In genomic region chr2:46251562-46251961, GRCm38 (mm10) we compare ENCODE assay signal across 14 mouse cellular contexts.
"Had no signal": no experiment of that assay in that cellular context is flagged by ENCODE, and none has a peak within 500 bp of the region (broad histone marks: within the 10 kb centered on the region; RNA-seq: fewer than 3 reads in every experiment).

No protein-coding gene starts in this region.

- H3K27ac ChIP-seq: limb, embryonic 12.5 days; liver, embryonic 15.5 days; macrophage; midbrain, embryonic 13.5 days; neural tube, embryonic 15.5 days had no signal

- ATAC-seq: lung, postnatal 0 days; midbrain, embryonic 13.5 days had no signal

- H3K36me3 ChIP-seq: limb, embryonic 12.5 days; liver, embryonic 15.5 days; midbrain, embryonic 13.5 days; neural tube, embryonic 15.5 days had no signal

- H3K9ac ChIP-seq: limb, embryonic 12.5 days; liver, embryonic 15.5 days; midbrain, embryonic 13.5 days; neural tube, embryonic 15.5 days had no signal

- DNase-seq: kidney, adult 8-10 months; kidney, postnatal 36 days; layer of hippocampus, adult 9-11 months; liver; lung, adult 2 months; thymus, adult 18-20 months; thymus, postnatal 14 days had no signal

- H3K27me3 ChIP-seq: limb, embryonic 12.5 days; liver, embryonic 15.5 days; midbrain, embryonic 13.5 days; neural tube, embryonic 15.5 days had no signal

- H3K4me3 ChIP-seq: limb, embryonic 12.5 days; liver, embryonic 15.5 days; midbrain, embryonic 13.5 days; myocyte; neural tube, embryonic 15.5 days had no signal

- H3K9me3 ChIP-seq: limb, embryonic 12.5 days; liver, embryonic 15.5 days; midbrain, embryonic 13.5 days; neural tube, embryonic 15.5 days had no signal

- H3K4me1 ChIP-seq: limb, embryonic 12.5 days; liver, embryonic 15.5 days; midbrain, embryonic 13.5 days; neural tube, embryonic 15.5 days had no signal
